Mouse (Mus musculus) liver, embryonic 16.5 days (tissue): ENCODE measurements around the gene Dvl2. TPM values are rescaled to one million over a fixed set of nuclear protein-coding genes. Genes with fewer than 3 reads are reported as not detected.

Source experiments
- ATAC-seq: fragments of 200-750 bp; cut with Nextera tagmentation; 2 replicates; pipeline ENCODE4 v1.8.0; 2017; ENCODE audit warnings: low read depth, mild to moderate bottlenecking, moderate number of reproducible peaks, moderate library complexity
- H3K27ac ChIP-seq: fragments of 300-500 bp; sonication (generic); 2 replicates; pipeline ENCODE4 v1.5.1; 2014; ENCODE audit warnings: mild to moderate bottlenecking, low read length
- H3K27me3 ChIP-seq: fragments of 300-500 bp; sonication (generic); 2 replicates; pipeline ENCODE4 v1.6.1; 2014; ENCODE audit warnings: low read depth, low read length, mixed read lengths; ENCODE audit not compliant: control insufficient read depth, insufficient read depth
- H3K36me3 ChIP-seq: fragments of 300-500 bp; sonication (generic); 2 replicates; pipeline ENCODE4 v1.6.1; 2014; ENCODE audit warnings: mild to moderate bottlenecking; ENCODE audit not compliant: control insufficient read depth, insufficient read depth
- H3K4me1 ChIP-seq: fragments of 300-500 bp; sonication (generic); 2 replicates; pipeline ENCODE4 v1.6.1; 2014; ENCODE audit warnings: low read depth, low read length, mixed read lengths; ENCODE audit not compliant: control insufficient read depth
- H3K4me2 ChIP-seq: fragments of 300-500 bp; sonication (generic); 2 replicates; pipeline ENCODE4 v1.6.1; 2014; ENCODE audit warnings: low read depth, low read length, mixed read lengths
- H3K4me3 ChIP-seq: fragments of 300-500 bp; sonication (generic); 2 replicates; pipeline ENCODE4 v1.5.1; 2014; ENCODE audit warnings: low read depth, mild to moderate bottlenecking, low read length
- H3K9ac ChIP-seq: fragments of 300-500 bp; sonication (generic); 2 replicates; pipeline ENCODE4 v1.6.1; 2014; ENCODE audit warnings: low read depth, low read length
- H3K9me3 ChIP-seq: fragments of 300-500 bp; sonication (generic); replicated peaks from 2 replicates; pipeline ENCODE4 v1.6.1; 2016; ENCODE audit warnings: low read length; ENCODE audit not compliant: control insufficient read depth
- WGBS: fragments of 180-500 bp; shearing (Covaris S2); extraction: QIAGEN DNeasy Blood & Tissue Kit; methylation state at CpG from one replicate; pipeline ENCODE4 v1.1.7; 2014; ENCODE audit not compliant: insufficient replicate concordance; 5-methylcytosine and 5-hydroxymethylcytosine counted together
- polyA plus RNA-seq: library from polyadenylated mRNA; unstranded; fragments of >200 nt; fragmentation: Nextera tagmentation; extraction: Ambion mirVana; gene quantifications from 2 replicates; pipeline ENCODE4 v1.2.1, GENCODE M21; 2015

The Dvl2 gene
- polyA plus RNA-seq, 1 experiment from 2014 or later = 5.1 TPM

DNA sequence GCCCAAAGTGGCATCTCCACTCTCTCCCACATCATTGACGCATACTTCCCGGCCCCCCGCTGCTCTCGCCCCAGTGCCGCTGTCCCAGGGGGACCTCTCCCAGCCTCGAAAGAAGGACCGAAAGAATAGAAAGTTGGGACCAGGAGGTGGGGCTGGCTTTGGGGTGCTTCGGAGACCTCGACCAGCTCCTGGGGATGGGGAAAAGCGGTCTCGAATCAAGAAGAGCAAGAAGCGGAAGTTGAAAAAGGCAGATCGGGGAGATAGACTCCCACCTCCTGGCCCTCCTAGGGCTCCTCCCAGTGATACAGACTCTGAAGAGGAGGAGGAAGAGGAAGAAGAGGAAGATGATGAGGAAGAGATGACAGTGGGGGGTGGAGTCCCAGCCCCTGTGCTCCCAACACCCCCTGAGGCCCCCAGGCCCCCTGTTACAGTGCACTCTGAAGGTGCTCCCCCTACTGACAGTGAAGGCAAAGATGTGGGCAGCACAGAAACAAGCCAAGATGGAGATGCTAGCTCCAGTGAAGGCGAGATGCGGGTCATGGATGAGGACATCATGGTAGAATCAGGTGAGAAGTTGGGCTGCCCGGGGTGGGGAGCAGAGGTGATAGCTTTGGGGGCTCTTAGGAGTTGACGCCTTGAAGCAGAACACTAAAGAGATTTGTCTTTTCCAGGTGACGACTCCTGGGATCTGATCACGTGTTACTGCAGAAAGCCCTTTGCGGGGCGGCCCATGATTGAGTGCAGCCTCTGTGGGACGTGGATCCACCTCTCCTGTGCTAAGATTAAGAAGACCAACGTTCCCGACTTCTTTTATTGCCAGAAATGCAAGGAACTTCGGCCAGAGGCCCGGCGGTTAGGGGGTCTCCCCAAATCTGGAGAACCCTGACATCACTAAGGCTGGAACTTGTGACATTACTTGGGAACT, 1.6 kb upstream of the Dvl2 start:
- no peak overlapping the region for H3K4me2 ChIP-seq
- ATAC-seq = no peak
- no peaks in the 10 kb centered on the region for H3K9me3 ChIP-seq
- peaks cover 29% of the 10 kb centered on the region for H3K36me3 ChIP-seq
- 78% methylated on average over 27 of the region's 27 CpGs for WGBS
- H3K4me1 ChIP-seq = peaks cover 48% of the 10 kb centered on the region
- peak overlapping the region; percentile 3; the same call in 1 of the 2 replicates for H3K27ac ChIP-seq
- no peak overlapping the region for H3K9ac ChIP-seq
- no peak overlapping the region for H3K4me3 ChIP-seq
- no peaks in the 10 kb centered on the region for H3K27me3 ChIP-seq

DNA sequence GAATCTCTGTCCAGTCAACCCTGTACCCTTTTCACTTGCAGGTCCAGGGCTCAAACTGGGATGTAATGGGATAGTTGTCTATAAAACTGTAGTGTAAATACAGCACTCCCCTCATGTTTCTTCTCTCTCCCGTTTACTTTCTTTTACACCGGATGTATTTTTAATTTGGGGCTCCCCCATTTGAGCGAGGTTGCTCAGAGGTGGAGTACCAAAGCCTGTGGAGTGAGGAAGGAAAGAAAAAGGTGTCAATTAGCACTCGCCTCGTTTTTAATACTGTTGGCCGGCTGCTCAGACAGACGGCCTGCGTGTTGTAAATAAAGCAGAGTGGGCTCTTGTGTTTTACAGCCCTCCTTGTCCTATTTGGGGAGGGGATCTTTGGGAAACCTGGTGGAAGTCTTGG, 729 bp upstream of the Dvl2 start:
- 85% methylated on average over 8 of the region's 8 CpGs for WGBS
- Histone ChIP-seq H3K9ac (no peak overlapping the region), H3K27me3 (no peaks in the 10 kb centered on the region), H3K9me3 (no peaks in the 10 kb centered on the region), H3K27ac (peak overlapping the region; percentile 3; the same call in 1 of the 2 replicates), H3K36me3 (peaks cover 21% of the 10 kb centered on the region), H3K4me3 (no peak overlapping the region), H3K4me1 (peaks cover 42% of the 10 kb centered on the region), H3K4me2 (no peak overlapping the region)
- no peak for ATAC-seq

DNA sequence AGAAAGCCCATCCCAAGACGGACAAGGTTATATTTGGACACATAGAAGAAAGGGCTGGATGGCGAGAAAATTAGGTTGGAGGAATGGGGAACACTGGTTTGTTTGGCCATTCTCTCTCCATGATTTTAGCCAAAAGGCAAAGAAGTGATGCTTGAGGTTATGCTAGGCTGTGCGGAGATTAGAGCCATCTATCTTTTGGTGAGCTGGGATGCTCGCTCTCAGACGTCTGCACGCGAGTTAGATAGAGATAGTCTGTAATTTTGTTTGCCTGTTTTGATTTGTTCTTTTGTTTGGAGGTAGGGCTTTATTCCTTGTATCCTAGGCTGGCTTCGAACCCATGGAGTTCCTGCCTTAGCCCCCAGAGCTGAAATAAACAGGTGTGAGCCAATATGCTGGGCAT, 764 bp downstream of the Dvl2 start:
- Histone ChIP-seq H3K36me3 (peaks cover 24% of the 10 kb centered on the region), H3K4me1 (peaks cover 40% of the 10 kb centered on the region), H3K9ac (peak overlapping the region; percentile 76), H3K4me3 (peak overlapping the region; percentile 76), H3K4me2 (peak overlapping the region; percentile 100), H3K27me3 (no peaks in the 10 kb centered on the region), H3K9me3 (no peaks in the 10 kb centered on the region), H3K27ac (no peak overlapping the region; the same call in 1 of the 2 replicates)
- no peak for ATAC-seq
- 10% methylated on average over 8 of the region's 8 CpGs for WGBS

DNA sequence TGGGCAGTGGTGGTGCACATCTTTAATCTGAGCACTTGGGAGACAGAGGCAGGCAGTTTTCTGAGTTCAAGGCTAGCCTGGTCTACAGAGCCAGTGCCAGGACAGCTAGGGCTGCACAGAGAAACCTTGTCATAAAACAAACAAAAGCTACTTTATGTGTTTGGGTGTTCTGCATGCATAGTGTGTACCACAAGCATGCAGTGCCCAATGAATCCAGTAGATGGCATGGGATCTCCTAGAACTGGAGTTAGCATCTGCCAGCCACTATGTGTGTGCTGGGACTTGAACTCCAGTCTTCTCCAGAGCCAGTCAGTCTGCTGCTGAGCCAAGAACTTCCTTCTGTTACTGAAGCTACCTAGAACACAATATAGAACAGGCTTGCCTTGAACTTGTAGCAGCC, 1.5 kb downstream of the Dvl2 start:
- no peak overlapping the region for H3K27ac ChIP-seq
- no peaks in the 10 kb centered on the region for H3K27me3 ChIP-seq
- no peaks in the 10 kb centered on the region for H3K9me3 ChIP-seq
- peak overlapping the region; percentile 76; the same call in 1 of the 2 replicates for H3K4me3 ChIP-seq
- H3K36me3 ChIP-seq = peaks cover 28% of the 10 kb centered on the region
- peaks cover 39% of the 10 kb centered on the region for H3K4me1 ChIP-seq
- ATAC-seq = no peak
- no peak overlapping the region for H3K9ac ChIP-seq
- peak overlapping the region; percentile 100 for H3K4me2 ChIP-seq

DNA sequence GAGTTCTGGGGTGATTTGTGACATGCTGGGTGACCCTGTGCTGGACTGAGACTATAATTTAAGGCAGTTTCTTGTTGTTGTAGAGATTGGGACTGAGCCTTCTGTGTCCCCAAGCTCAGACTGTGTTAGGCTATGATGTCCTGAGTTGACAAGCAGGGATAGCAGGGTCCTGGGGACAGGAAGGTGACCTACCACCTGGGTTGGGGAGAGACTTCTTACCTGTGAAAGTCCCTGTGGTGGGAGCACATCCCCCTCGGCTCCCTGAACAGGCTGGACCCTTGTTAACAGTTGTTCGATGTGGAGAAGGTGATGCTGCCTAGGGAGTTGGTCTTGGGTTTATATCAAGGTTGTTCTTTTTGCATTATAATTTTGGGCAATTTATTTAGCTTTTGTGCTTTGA, 2.1 kb downstream of the Dvl2 start:
- 68% methylated on average over 2 of the region's 2 CpGs for WGBS
- Histone ChIP-seq H3K27me3 (no peaks in the 10 kb centered on the region), H3K27ac (no peak overlapping the region), H3K9me3 (no peaks in the 10 kb centered on the region), H3K9ac (no peak overlapping the region), H3K4me3 (no peak overlapping the region), H3K36me3 (peaks cover 28% of the 10 kb centered on the region), H3K4me2 (no peak overlapping the region), H3K4me1 (peaks cover 33% of the 10 kb centered on the region)
- ATAC-seq = no peak

DNA sequence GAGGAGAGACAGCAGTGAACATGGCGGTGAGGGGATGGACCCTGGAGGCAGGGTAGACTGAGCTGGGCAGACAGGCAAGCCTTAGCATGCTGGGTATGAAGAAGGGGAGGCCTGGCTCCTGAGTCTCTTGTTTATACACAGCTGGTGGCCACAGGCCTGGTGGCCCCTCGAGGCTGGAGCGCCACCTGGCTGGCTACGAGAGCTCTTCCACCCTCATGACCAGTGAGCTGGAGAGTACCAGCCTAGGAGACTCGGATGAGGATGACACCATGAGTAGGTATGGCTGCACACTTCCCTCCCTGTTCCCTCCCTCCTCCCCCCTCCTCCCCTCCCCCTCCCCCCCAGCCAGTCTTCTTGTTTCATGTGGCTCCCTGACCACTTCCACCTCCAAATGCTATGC, 5.1 kb downstream of the Dvl2 start:
- no peaks in the 10 kb centered on the region for H3K27me3 ChIP-seq
- H3K9ac ChIP-seq = no peak overlapping the region
- no peak overlapping the region for H3K27ac ChIP-seq
- peaks cover 23% of the 10 kb centered on the region for H3K36me3 ChIP-seq
- H3K4me2 ChIP-seq = no peak overlapping the region
- no peaks in the 10 kb centered on the region for H3K9me3 ChIP-seq
- ATAC-seq = no peak
- no peak overlapping the region for H3K4me3 ChIP-seq
- peaks cover 13% of the 10 kb centered on the region for H3K4me1 ChIP-seq
- 60% methylated on average over 5 of the region's 5 CpGs for WGBS

- H3K4me3 ChIP-seq = no peak overlapping the region
- no peak for ATAC-seq
- no peaks in the 10 kb centered on the region for H3K27me3 ChIP-seq
- peaks cover 50% of the 10 kb centered on the region for H3K36me3 ChIP-seq
- no peaks in the 10 kb centered on the region for H3K9me3 ChIP-seq
- H3K9ac ChIP-seq = no peak overlapping the region
- peaks cover 11% of the 10 kb centered on the region for H3K4me1 ChIP-seq
- no peak overlapping the region for H3K4me2 ChIP-seq
- H3K27ac ChIP-seq = no peak overlapping the region
- WGBS = 76% methylated on average over 6 of the region's 6 CpGs
Measured at GRCm38 (mm10) chr11:70010033-70010432, 9.6 kb downstream of the Dvl2 start.

DNA sequence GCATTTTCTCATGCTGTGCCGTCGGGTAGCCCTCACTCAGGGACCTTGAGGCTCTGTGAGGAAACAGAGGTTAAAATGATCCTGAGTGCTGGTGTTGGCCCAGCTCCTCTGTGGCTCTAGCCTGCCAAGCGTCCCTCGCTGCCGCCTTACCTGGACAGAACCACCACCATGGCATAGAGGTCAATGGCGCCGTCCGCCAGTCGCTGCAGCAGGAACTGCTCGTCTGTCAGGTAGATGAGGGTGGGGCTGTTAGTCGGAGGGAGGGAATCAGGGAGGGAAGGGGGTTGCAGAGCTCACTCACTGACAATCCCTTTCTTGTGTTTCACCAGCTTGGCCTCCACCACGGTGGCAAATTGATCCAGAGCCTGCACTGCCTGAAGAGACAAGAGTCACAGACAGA, 10.2 kb downstream of the Dvl2 start:
- H3K27ac ChIP-seq = no peak overlapping the region
- no peak overlapping the region for H3K4me2 ChIP-seq
- no peak overlapping the region for H3K9ac ChIP-seq
- H3K9me3 ChIP-seq = no peaks in the 10 kb centered on the region
- peaks cover 50% of the 10 kb centered on the region for H3K36me3 ChIP-seq
- ATAC-seq = no peak
- H3K4me3 ChIP-seq = no peak overlapping the region
- WGBS = 77% methylated on average over 12 of the region's 12 CpGs
- no peaks in the 10 kb centered on the region for H3K27me3 ChIP-seq
- peaks cover 13% of the 10 kb centered on the region for H3K4me1 ChIP-seq

DNA sequence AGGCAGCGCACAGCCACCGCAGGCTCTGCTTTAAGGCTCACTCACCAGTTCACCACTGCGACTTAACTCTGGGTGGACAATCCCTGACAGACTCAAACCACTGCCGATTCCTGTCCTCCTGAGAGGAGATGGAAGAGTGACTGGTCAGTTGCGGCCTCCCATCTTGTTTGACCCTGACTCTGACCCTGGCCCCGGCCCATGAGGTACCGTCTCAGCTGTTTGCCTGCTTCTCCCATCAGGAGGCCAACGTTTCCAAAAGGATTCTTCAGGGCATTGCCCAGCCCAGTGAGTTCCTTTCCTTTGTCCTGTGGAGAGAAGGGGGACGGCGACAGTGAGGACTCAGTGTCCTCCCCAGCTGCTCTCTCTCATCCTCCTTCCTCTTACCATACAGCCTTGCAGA, 10.6 kb downstream of the Dvl2 start:
- Histone ChIP-seq H3K9ac (no peak overlapping the region), H3K4me1 (peaks cover 15% of the 10 kb centered on the region), H3K9me3 (no peaks in the 10 kb centered on the region), H3K27ac (no peak overlapping the region), H3K36me3 (peaks cover 48% of the 10 kb centered on the region), H3K4me3 (no peak overlapping the region), H3K27me3 (no peaks in the 10 kb centered on the region), H3K4me2 (no peak overlapping the region)
- WGBS = 81% methylated on average over 10 of the region's 10 CpGs
- ATAC-seq = no peak
